Mouse (Mus musculus): ENCODE results near the gene Brms1. TPM values are rescaled to one million over a fixed set of nuclear protein-coding genes. Genes with fewer than 3 reads are reported as not detected.
A peak's percentile ranks its signal among the peaks of the same experiment; 100 is the strongest.
"Not testable (repeated sequence)": the region's sequence is repeated elsewhere in the genome, so short reads cannot be mapped to it uniquely, and the experiment has no call there.

Brms1 gene
- 10 to 100 TPM; 14.7 to 15.1 TPM for total RNA-seq (2021)
- long read RNA-seq, experiment 1, transcript Brms1-201 (10 exons, 1,388 nt): major isoform, 14 of 20 reads
- long read RNA-seq, experiment 1, partial matches to known transcripts: 0 of 20 reads
- long read RNA-seq, experiment 1, other reads (novel, unspliced or antisense): 6 of 20 reads
- long read RNA-seq, experiment 2, transcript Brms1-201 (10 exons, 1,388 nt): major isoform, 12 of 17 reads
- long read RNA-seq, experiment 2, partial matches to known transcripts: 0 of 17 reads
- long read RNA-seq, experiment 2, other reads (novel, unspliced or antisense): 5 of 17 reads

DNA sequence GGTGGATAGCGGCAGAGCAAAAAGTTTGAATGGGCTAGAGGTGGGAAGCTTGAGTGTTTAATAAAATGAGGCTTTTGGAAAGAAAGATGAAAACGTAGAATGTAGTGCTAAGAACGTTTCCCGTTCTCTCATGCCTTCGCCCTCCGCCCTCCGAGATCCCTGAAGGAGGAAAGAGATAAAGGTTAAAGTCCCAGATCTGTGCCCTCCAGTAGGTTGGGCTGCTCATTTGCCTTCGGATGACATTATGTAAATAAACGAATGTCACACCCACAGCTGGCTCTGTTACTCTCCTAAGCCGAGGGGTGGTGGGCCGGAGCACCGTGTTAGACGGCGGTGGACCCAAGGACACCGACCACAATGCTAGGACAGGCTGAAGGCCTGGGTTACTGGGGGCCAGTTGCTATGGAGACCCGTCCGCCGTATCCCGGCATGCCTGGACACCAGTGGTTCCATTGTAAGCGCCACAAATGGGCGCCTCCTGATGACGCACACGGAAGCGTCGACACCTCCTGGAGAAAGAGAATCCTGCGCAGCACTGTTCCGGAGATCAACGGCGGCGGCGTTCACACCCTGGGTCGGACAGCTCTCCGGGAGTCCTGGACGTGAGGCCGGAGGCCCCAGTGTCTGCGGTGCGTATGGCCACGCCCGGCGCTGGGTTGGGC lies at the start of gene Brms1:
Gene Brms1 (plus strand): TSS at position 493 of the 662 bp plus-strand sequence.
- peak; percentile 94 for DNase-seq (ENCODE audit: low spot score in 2 of 2)
- intact Hi-C loops (cut with DNase I): no loop called here

- DNase-seq (ENCODE audit: low spot score in 2 of 2): no peak
- intact Hi-C loops (cut with DNase I): no loop called here
Measured at GRCm38 (mm10) chr19:4992371-4992770, 48.8 kb upstream of the Brms1 start.

DNA sequence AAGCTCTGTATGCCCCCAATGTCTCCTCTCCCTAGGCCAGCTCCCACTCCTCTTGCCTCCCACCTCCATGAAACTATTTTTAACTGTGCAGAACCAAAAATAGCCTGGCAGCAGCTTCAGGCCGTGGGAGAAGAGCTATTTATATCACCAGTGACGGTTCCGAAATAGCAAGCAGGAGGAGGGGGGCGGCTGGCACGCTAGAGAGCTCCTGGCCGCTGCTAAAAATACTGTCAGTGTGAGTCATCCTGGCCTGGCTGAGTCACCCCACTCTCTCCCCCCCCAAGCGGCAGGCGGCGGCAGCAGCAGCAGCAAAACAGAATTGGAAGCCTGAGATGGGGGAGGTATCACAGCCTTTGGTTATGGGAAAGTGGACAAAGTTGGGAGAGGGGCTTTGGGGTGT lies 48.2 kb upstream of the Brms1 start:
- DNase-seq (ENCODE audit: low spot score in 2 of 2): peak; percentile 84 to 93
- intact Hi-C loops (cut with DNase I): no loop called here

DNA sequence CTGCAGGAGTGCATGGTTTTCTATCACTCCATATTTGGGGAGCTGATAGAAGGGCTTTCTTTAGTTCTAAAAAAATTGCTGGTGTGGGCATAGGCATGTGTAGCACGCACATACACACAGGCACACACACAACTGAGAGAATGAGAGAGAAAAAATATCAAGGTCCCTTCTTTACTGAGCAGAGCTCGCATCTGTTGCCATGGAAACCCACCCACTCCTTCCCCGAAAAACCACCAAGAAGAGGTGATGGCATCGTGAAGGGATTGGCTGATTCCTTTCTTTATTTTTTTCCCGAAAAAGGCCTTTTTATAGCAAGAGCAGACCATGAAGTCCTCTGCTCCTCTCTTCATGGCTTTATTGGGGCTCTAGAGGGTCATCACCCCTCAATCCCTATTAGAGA lies 47.1 kb upstream of the Brms1 start:
- peak; percentile 90 to 94 for DNase-seq (ENCODE audit: low spot score in 2 of 2)
- intact Hi-C loops (cut with DNase I): no loop called here

- DNase-seq (ENCODE audit: low spot score in 2 of 2): peak; percentile 55 to 82
- intact Hi-C loops (cut with DNase I): loop anchor here (5.0 kb wide), 2 partner anchors 37 to 242 kb away; partner anchors contain the start of genes Mrpl11 and Rbm4b
Measured at GRCm38 (mm10) chr19:4999445-5000140, 41.6 kb upstream of the Brms1 start.

DNA sequence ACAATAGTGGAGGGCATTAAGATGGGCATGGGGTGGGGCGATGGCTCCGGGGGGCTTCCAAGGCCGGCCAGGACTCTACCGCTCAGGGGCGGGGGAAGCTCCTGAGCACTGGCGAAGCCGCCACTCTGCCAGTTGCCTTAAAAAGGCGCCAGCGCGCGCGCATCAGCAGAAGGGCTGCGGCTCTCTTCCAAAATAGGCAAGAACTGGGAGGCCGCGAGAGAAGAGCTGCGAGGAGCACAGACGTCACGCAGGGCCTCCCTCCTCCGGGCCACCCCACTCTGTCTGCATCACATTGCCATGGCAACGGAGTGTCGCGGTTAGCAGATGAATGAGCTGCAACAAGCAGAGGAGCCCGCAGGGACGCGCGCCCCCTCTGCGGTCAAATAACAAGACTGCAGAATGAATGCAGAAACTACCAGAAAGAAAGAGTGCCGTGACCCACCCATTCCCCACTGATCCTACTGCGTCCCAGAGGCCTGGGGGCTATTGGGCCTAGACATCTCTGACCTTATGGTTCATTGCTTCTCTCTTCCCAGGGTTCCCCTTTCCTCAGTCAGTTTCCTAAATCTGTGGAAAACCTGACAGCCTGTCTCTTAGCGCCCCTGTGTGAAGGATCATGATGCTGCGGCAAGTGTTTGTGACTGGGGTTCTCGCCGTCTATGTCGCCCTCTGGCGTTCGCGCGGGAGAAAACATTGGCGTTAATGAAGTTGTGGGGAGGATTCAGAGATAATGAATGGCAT lies 39.3 kb upstream of the Brms1 start:
- DNase-seq (ENCODE audit: low spot score in 2 of 2): peak; percentile 96 to 98
- intact Hi-C loops (cut with DNase I): loop anchor here (1.0 to 5.0 kb wide), 3 partner anchors 21 to 245 kb away; partner anchors contain the start of genes Mrpl11 and Rbm4b

GRCm38 (mm10) chr19:5003644-5004043 lies 37.5 kb upstream of the Brms1 start:
- intact Hi-C loops (cut with DNase I): loop anchor here (5.0 kb wide), 2 partner anchors 41 to 246 kb away; partner anchors contain the start of genes Mrpl11 and Rbm4b
- DNase-seq (ENCODE audit: low spot score in 2 of 2): not testable (repeated sequence)

GRCm38 (mm10) chr19:5004925-5005324 lies 36.2 kb upstream of the Brms1 start:
- intact Hi-C loops (cut with DNase I): loop anchor here (5.0 kb wide), 2 partner anchors 43 to 248 kb away; partner anchors contain the start of genes Mrpl11 and Rbm4b
- DNase-seq (ENCODE audit: low spot score in 2 of 2): no peak

DNA sequence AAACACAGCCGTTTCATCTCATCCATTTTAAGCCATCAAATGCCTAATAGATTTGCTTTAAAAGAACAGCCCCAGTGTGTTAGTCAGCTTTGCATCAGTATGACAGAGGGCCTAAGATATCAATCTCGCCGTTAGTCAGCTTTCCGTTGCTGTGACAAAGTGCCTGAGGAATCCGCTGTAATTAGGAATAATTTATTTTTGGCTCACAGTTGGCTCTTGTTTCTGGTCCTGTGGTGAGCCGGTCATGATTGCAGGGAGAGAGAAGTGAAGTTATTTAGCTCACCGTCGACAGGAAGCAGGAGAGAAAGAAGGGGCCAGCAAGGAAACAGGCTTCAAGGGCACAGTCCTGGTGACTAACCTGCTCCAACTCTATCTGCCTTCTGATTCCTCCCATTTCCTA lies 28.0 kb upstream of the Brms1 start:
- intact Hi-C loops (cut with DNase I): no loop called here

DNA sequence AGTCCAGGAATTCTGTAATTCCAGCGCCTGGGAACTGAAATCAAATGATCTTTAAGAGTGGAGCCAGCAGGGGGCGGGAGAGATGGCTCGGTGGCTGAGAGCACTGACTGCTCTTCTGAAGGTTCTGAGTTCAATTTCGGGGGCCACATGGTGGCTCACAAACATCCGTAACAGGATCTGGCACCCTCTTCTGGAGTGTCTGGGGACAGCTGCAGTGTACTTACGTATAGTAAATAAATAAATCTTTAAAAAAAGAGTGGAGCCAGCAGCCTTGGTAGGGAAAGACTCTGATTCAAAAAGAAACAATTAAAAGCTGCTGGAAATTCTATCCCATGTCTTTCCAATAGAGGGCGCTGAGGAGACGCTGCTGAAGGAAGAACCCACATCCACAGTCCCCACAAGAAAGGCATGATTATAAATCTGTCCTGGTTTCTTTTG lies 26.2 kb upstream of the Brms1 start:
- peak; percentile 54 for DNase-seq (ENCODE audit: low spot score in 2 of 2)
- intact Hi-C loops (cut with DNase I): no loop called here

More for the DNA sequence above, 28.0 kb upstream of the Brms1 start:
- DNase-seq (ENCODE audit: low spot score in 2 of 2): no peak

DNA sequence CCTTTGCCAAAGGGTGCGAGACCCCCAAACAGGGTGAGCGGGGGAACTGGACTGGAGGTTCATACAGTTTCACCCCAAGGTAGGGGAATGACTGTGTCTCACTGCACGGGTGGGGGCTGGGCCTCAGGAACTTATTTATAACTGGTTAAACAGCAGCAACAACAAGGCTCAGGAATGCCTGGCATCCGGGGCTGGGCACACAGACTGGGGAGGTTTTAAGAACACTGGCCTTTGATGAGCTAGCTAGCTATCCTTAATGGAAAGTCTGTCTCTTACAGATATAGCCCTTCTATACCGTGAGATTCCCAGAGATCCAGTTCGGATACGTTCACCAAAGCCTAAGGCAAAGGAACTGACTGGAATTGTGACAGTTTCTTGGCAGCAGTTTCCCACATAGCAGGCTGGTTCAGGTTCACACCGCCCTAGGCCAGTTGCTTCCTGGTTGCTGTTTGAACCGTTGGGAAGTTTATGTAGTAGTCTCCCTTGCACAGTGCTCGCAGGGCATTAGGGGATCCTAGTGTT lies 24.9 kb upstream of the Brms1 start:
- DNase-seq (ENCODE audit: low spot score in 2 of 2): no peak

GRCm38 (mm10) chr19:5016782-5017181 lies 24.4 kb upstream of the Brms1 start:
- intact Hi-C loops (cut with DNase I): no loop called here
- DNase-seq (ENCODE audit: low spot score in 2 of 2): peak; percentile 60 to 64

More for the DNA sequence above, 24.9 kb upstream of the Brms1 start:
- intact Hi-C loops (cut with DNase I): no loop called here

GRCm38 (mm10) chr19:5017611-5018010 lies 23.5 kb upstream of the Brms1 start:
- intact Hi-C loops (cut with DNase I): no loop called here
- no peak for DNase-seq (ENCODE audit: low spot score in 2 of 2)

- no peak for DNase-seq (ENCODE audit: low spot score in 2 of 2)
- intact Hi-C loops (cut with DNase I): no loop called here
Measured at GRCm38 (mm10) chr19:5018191-5018590, 23.0 kb upstream of the Brms1 start.

DNA sequence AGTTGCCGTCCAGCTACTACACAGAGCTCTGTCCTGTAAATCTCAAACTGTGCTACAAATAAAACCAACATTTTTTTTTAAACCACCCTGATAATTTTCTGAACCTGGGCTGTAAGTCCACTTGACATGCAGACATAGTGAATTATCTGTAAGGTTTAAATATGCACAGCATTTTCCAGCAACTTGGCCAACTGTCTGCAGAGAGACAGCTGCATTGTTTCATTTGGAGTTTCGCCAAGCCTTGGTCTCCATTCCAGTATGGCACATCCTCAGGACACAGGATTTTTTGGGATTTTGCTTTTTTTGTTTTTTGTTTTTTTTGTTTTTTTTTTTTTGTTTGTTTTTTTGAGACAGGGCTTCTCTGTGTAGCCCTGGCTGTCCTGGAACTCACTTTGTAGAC lies 19.7 kb upstream of the Brms1 start:
- DNase-seq (ENCODE audit: low spot score in 2 of 2): no peak

GRCm38 (mm10) chr19:5023621-5024479 lies 17.3 kb upstream of the Brms1 start, which contains the start of gene Slc29a2:
TSS of gene Slc29a2 (plus strand) at chr19:5023860.
- DNase-seq (ENCODE audit: low spot score in 2 of 2): peak; percentile 87 to 88
- intact Hi-C loops (cut with DNase I): no loop called here

More for the DNA sequence above, 19.7 kb upstream of the Brms1 start:
- intact Hi-C loops (cut with DNase I): no loop called here

DNA sequence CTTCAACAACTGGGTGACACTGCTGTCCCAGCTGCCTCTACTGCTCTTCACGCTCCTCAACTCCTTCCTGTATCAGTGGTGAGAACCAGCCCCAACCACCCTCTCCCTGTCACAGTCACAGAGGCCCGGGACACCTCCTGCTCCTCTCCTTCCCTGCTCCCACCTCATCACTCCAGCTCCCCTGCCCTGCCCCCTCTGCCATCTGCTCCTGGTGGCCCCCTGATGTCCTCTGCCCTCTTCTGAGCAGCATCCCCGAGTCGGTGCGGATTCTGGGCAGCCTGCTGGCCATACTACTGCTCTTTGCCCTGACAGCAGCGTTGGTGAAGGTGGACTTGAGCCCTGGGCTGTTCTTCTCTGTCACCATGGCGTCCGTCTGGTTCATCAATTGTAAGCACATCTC lies 15.0 kb upstream of the Brms1 start:
- intact Hi-C loops (cut with DNase I): no loop called here
- DNase-seq (ENCODE audit: low spot score in 2 of 2): no peak

GRCm38 (mm10) chr19:5032686-5033085 lies 8.5 kb upstream of the Brms1 start:
- intact Hi-C loops (cut with DNase I): no loop called here
- no peak for DNase-seq (ENCODE audit: low spot score in 2 of 2)
